Mouse (Mus musculus): ENCODE measurements around the gene Olfr259. TPM values are rescaled to one million over a fixed set of nuclear protein-coding genes. Genes with fewer than 3 reads are reported as not detected.

Gene Olfr259
- polyA plus RNA-seq (2015; fragmentation: Nextera tagmentation; extraction: Ambion mirVana) = not detected in 2 replicates

GRCm38 (mm10) chr2:87114467-87114866 is at the start of gene Olfr259:
Olfr259 (minus strand) TSS chr2:87114567.
- Histone ChIP-seq H3K27me3 (no peaks in the 10 kb centered on the region), H3K36me3 (no peaks in the 10 kb centered on the region)
- ATAC-seq (ENCODE audit: borderline replicate concordance, extremely low read depth, low FRiP score, low TSS enrichment) = no peak

GRCm38 (mm10) chr2:87152524-87152923 is 38.2 kb upstream of the Olfr259 start, which contains the start of gene Olfr1111:
Olfr1111 (minus strand) TSS chr2:87152624.
- H3K27me3 ChIP-seq = no peaks in the 10 kb centered on the region
- no peaks in the 10 kb centered on the region for H3K36me3 ChIP-seq
- no peaks in the 10 kb centered on the region for H3K9me3 ChIP-seq
- no peak within 1 kb of the TSS for H3K4me2 ChIP-seq
- no peaks in the 10 kb centered on the region for H3K4me1 ChIP-seq
- H3K4me3 ChIP-seq = no peak within 1 kb of the TSS
- no peak within 1 kb of the TSS for H3K9ac ChIP-seq
- no peak for ATAC-seq (ENCODE audit: borderline replicate concordance, extremely low read depth, low FRiP score, low TSS enrichment)
- H3K27ac ChIP-seq = no peak within 1 kb of the TSS

More at GRCm38 (mm10) chr2:87114467-87114866, at the start of gene Olfr259:
- no peaks in the 10 kb centered on the region for H3K4me1 ChIP-seq
- no peaks in the 10 kb centered on the region for H3K9me3 ChIP-seq
- no peak within 1 kb of the TSS for H3K4me2 ChIP-seq
- no peak within 1 kb of the TSS for H3K4me3 ChIP-seq
- no peak within 1 kb of the TSS for H3K27ac ChIP-seq
- no peak within 1 kb of the TSS for H3K9ac ChIP-seq

GRCm38 (mm10) chr2:87140200-87140599 is 25.8 kb upstream of the Olfr259 start, which contains the start of gene Olfr1110:
Olfr1110 (minus strand) TSS chr2:87140300.
- no peak within 1 kb of the TSS for H3K9ac ChIP-seq
- ATAC-seq (ENCODE audit: borderline replicate concordance, extremely low read depth, low FRiP score, low TSS enrichment) = no peak
- WGBS = 71% methylated on average over 1 of the region's 1 CpGs
- H3K4me3 ChIP-seq = no peak within 1 kb of the TSS
- H3K36me3 ChIP-seq = no peaks in the 10 kb centered on the region
- no peak within 1 kb of the TSS for H3K27ac ChIP-seq
- no peak within 1 kb of the TSS for H3K4me2 ChIP-seq
- no peaks in the 10 kb centered on the region for H3K4me1 ChIP-seq
- H3K27me3 ChIP-seq = no peaks in the 10 kb centered on the region
- H3K9me3 ChIP-seq = no peaks in the 10 kb centered on the region

GRCm38 (mm10) chr2:87095908-87096307 is 18.5 kb downstream of the Olfr259 start, which contains the start of gene Olfr1109:
Olfr1109 (minus strand) TSS chr2:87096008.
- Histone ChIP-seq H3K27me3 (no peaks in the 10 kb centered on the region), H3K27ac (no peak within 1 kb of the TSS), H3K4me3 (no peak within 1 kb of the TSS), H3K9ac (no peak within 1 kb of the TSS), H3K9me3 (no peaks in the 10 kb centered on the region), H3K4me2 (no peak within 1 kb of the TSS), H3K4me1 (no peaks in the 10 kb centered on the region), H3K36me3 (no peaks in the 10 kb centered on the region)
- no peak for ATAC-seq (ENCODE audit: borderline replicate concordance, extremely low read depth, low FRiP score, low TSS enrichment)
- WGBS = 84% methylated on average over 1 of the region's 1 CpGs

- WGBS = 84% methylated on average over 1 of the region's 1 CpGs
- H3K4me3 ChIP-seq = no peak within 1 kb of the TSS
Observed at GRCm38 (mm10) chr2:87075717-87076116, 38.6 kb downstream of the Olfr259 start, which contains the start of gene Olfr1107. Olfr1107 (minus strand) TSS chr2:87075817.

More at GRCm38 (mm10) chr2:87075717-87076116, 38.6 kb downstream of the Olfr259 start, which contains the start of gene Olfr1107:
- Histone ChIP-seq H3K9ac (no peak within 1 kb of the TSS), H3K27ac (no peak within 1 kb of the TSS), H3K9me3 (no peaks in the 10 kb centered on the region), H3K27me3 (no peaks in the 10 kb centered on the region), H3K4me2 (no peak within 1 kb of the TSS), H3K4me1 (no peaks in the 10 kb centered on the region), H3K36me3 (no peaks in the 10 kb centered on the region)
- ATAC-seq (ENCODE audit: borderline replicate concordance, extremely low read depth, low FRiP score, low TSS enrichment) = no peak

Other genes starting within 250 kb of the Olfr259 start
- gene Gm13723, start 239.8 kb downstream of the Olfr259 start, polyA plus RNA-seq (2015; fragmentation: Nextera tagmentation; extraction: Ambion mirVana) = not detected in 2 replicates
- not detected in 2 replicates for gene Olfr1097, start 222.4 kb downstream of the Olfr259 start, polyA plus RNA-seq (2015; fragmentation: Nextera tagmentation; extraction: Ambion mirVana)
- gene Olfr1098, start 190.0 kb downstream of the Olfr259 start, polyA plus RNA-seq (2015; fragmentation: Nextera tagmentation; extraction: Ambion mirVana) = not detected in 2 replicates
- not detected in 2 replicates for gene Olfr1099, start 153.9 kb downstream of the Olfr259 start, polyA plus RNA-seq (2015; fragmentation: Nextera tagmentation; extraction: Ambion mirVana)
- gene Olfr1100, start 134.6 kb downstream of the Olfr259 start, polyA plus RNA-seq (2015; fragmentation: Nextera tagmentation; extraction: Ambion mirVana) = not detected in 2 replicates
- gene Olfr1101, start 123.3 kb downstream of the Olfr259 start, polyA plus RNA-seq (2015; fragmentation: Nextera tagmentation; extraction: Ambion mirVana) = not detected in 2 replicates
- not detected in 2 replicates for gene Olfr1102, start 116.2 kb downstream of the Olfr259 start, polyA plus RNA-seq (2015; fragmentation: Nextera tagmentation; extraction: Ambion mirVana)
- not detected in 2 replicates for gene Olfr1104, start 87.5 kb downstream of the Olfr259 start, polyA plus RNA-seq (2015; fragmentation: Nextera tagmentation; extraction: Ambion mirVana)
- gene Olfr1105, start 78.0 kb downstream of the Olfr259 start, polyA plus RNA-seq (2015; fragmentation: Nextera tagmentation; extraction: Ambion mirVana) = not detected in 2 replicates
- not detected in 2 replicates for gene Olfr1106, start 62.3 kb downstream of the Olfr259 start, polyA plus RNA-seq (2015; fragmentation: Nextera tagmentation; extraction: Ambion mirVana)
- not detected in 2 replicates for gene Olfr1107, start 38.8 kb downstream of the Olfr259 start, polyA plus RNA-seq (2015; fragmentation: Nextera tagmentation; extraction: Ambion mirVana)
- gene Olfr1109, start 18.6 kb downstream of the Olfr259 start, polyA plus RNA-seq (2015; fragmentation: Nextera tagmentation; extraction: Ambion mirVana) = not detected in 2 replicates
- not detected in 2 replicates for gene Olfr1110, start 25.7 kb upstream of the Olfr259 start, polyA plus RNA-seq (2015; fragmentation: Nextera tagmentation; extraction: Ambion mirVana)
- not detected in 2 replicates for gene Olfr1111, start 38.1 kb upstream of the Olfr259 start, polyA plus RNA-seq (2015; fragmentation: Nextera tagmentation; extraction: Ambion mirVana)
- not detected in 2 replicates for gene Olfr1112, start 73.2 kb upstream of the Olfr259 start, polyA plus RNA-seq (2015; fragmentation: Nextera tagmentation; extraction: Ambion mirVana)
- gene Olfr1113, start 94.4 kb upstream of the Olfr259 start, polyA plus RNA-seq (2015; fragmentation: Nextera tagmentation; extraction: Ambion mirVana) = not detected in 2 replicates
- gene Olfr1115, start 133.4 kb upstream of the Olfr259 start, polyA plus RNA-seq (2015; fragmentation: Nextera tagmentation; extraction: Ambion mirVana) = not detected in 2 replicates
- gene Olfr1116, start 153.0 kb upstream of the Olfr259 start, polyA plus RNA-seq (2015; fragmentation: Nextera tagmentation; extraction: Ambion mirVana) = not detected in 2 replicates
- not detected in 2 replicates for gene Olfr1118, start 193.0 kb upstream of the Olfr259 start, polyA plus RNA-seq (2015; fragmentation: Nextera tagmentation; extraction: Ambion mirVana)
- gene Olfr1120, start 240.2 kb upstream of the Olfr259 start, polyA plus RNA-seq (2015; fragmentation: Nextera tagmentation; extraction: Ambion mirVana) = not detected in 2 replicates